ENCODE assay signal across 27 mouse cellular contexts in the genomic region with DNA sequence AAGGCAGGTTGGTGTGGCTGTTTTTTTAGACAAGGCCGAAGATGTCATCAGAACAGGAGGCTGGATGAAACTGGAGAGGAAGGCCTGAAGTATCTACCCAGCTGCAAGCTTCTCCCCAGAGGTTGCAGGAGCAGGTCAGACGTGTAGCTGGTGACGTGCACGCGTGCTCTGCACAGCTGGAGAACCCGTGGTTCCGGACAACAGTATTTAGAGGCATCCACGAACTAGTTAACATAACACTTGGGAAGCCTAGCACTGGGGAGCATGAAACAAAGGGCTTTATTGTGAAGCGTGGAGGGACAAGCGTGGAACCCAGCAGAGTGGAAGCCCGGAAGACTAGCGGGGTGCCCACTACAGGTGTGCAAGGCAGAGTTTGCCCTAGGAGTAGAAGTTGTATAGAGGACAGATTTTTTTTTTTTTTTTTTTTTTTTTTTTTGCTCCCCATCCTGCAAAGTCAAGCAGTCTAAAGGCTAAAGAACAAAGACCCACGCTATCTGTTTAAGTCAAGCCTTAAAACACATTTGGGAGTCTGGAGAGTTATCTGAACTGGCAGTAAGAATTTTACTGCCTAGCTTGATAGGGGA. TPM values are rescaled to one million over a fixed set of nuclear protein-coding genes. Genes with fewer than 3 reads are reported as not detected.
DNase-seq lines count a peak whose midpoint lies in the region; ATAC-seq and TF ChIP-seq lines count a peak whose summit lies in the region.
"Had no signal": no experiment of that assay in that cellular context is flagged by ENCODE, and none has a peak within 500 bp of the region (broad histone marks: within the 10 kb centered on the region; RNA-seq: fewer than 3 reads in every experiment).

No protein-coding gene starts in this region.

- no peaks in the 10 kb centered on the region for H3K36me3 ChIP-seq in heart, embryonic 10.5 days
- H3K36me3 ChIP-seq in liver, postnatal 0 days (replicated peaks; ENCODE audit: insufficient read depth, low read length), result no peaks in the 10 kb centered on the region
- H3K36me3 ChIP-seq: embryonic facial prominence, embryonic 10.5 days; hindbrain, embryonic 10.5 days; liver, embryonic 15.5 days; midbrain, embryonic 12.5 days; neural tube, embryonic 13.5 days had no signal

- WGBS in heart, embryonic 10.5 days, result 39% methylated on average over 13 of the region's 13 CpGs
- 49% methylated on average over 13 of the region's 13 CpGs for WGBS in liver, postnatal 0 days (ENCODE audit: insufficient replicate concordance)

- H3K9me3 ChIP-seq in heart, embryonic 10.5 days, result no peaks in the 10 kb centered on the region
- no peaks in the 10 kb centered on the region for H3K9me3 ChIP-seq in liver, postnatal 0 days (ENCODE audit: low read length)
- H3K9me3 ChIP-seq: embryonic facial prominence, embryonic 10.5 days; hindbrain, embryonic 10.5 days; liver, embryonic 15.5 days; midbrain, embryonic 12.5 days; neural tube, embryonic 13.5 days had no signal

- no peak for DNase-seq in heart, embryonic 10.5 days (ENCODE audit: low spot score)
- no peak for DNase-seq in heart, postnatal 25 days (ENCODE audit: low spot score)
- DNase-seq in retina, postnatal 1 day, result peak; percentile 43
- DNase-seq in retina, embryonic 14.5 days (ENCODE audit: low spot score), result no peak
- peak; percentile 94 for DNase-seq in ZHBTc4 (ENCODE audit: low read depth, low spot score)
- no peak for DNase-seq in urinary bladder, postnatal 10 days (ENCODE audit: low spot score)
- no peak for DNase-seq in liver, postnatal 0 days
- DNase-seq: adrenal gland, adult 2 months; B cell, adult 2 months; cerebellum, adult 11-12 months; cerebellum, postnatal 25 days; forebrain, postnatal 0 days; gastrocnemius, postnatal 25 days; heart, adult 2 months; kidney, postnatal 25 days; layer of hippocampus, postnatal 36 days; lung, postnatal 10 days; thymus, adult 2 months; thymus, postnatal 4 days had no signal

- no peak for TF ChIP-seq CTCF in liver, postnatal 0 days (IDR thresholded peaks at IDR 0.05; ENCODE audit: low read depth)

- no peak overlapping the region for H3K9ac ChIP-seq in liver, postnatal 0 days (replicated peaks)
- H3K9ac ChIP-seq: forebrain, postnatal 0 days; liver, embryonic 15.5 days; midbrain, embryonic 12.5 days; neural tube, embryonic 13.5 days had no signal

- H3K27me3 ChIP-seq in heart, embryonic 10.5 days (ENCODE audit: insufficient read depth, poor library complexity, severe bottlenecking), result peaks cover 32% of the 10 kb centered on the region; the same call in 1 of the 2 replicates
- peaks cover 37% of the 10 kb centered on the region for H3K27me3 ChIP-seq in liver, postnatal 0 days (ENCODE audit: insufficient read depth, low read length)

- intact Hi-C loops in heart, postnatal 25 days (cut with DNase I), result no loop called here

- H3K4me2 ChIP-seq in liver, postnatal 0 days (ENCODE audit: low read depth, low read length), result no peak overlapping the region
- H3K4me2 ChIP-seq: liver, embryonic 15.5 days; midbrain, embryonic 12.5 days; neural tube, embryonic 13.5 days had no signal

- no peak overlapping the region for H3K4me3 ChIP-seq in heart, embryonic 10.5 days
- no peak overlapping the region for H3K4me3 ChIP-seq in liver, postnatal 0 days (ENCODE audit: low read depth, low read length)
- H3K4me3 ChIP-seq: embryonic facial prominence, embryonic 10.5 days; heart, adult 2 months; hindbrain, embryonic 10.5 days; liver, embryonic 15.5 days; midbrain, embryonic 12.5 days; neural tube, embryonic 13.5 days had no signal

- TF ChIP-seq EP300 in liver, postnatal 0 days (IDR thresholded peaks at IDR 0.05; ENCODE audit: low read depth), result no peak

- H3K4me1 ChIP-seq in heart, embryonic 10.5 days, result peaks cover 13% of the 10 kb centered on the region
- 0 out of 2 replicates have a peak, but pooled peaks cover 4% of the 10 kb centered on the region for H3K4me1 ChIP-seq in liver, postnatal 0 days (ENCODE audit: insufficient read depth)

- no peak for ATAC-seq in liver, postnatal 0 days
- ATAC-seq: forebrain, postnatal 0 days; hindbrain, postnatal 0 days; intestine, embryonic 16.5 days had no signal

- 0 out of 2 replicates have a peak overlapping the region, but pooled peaks have one; percentile 10 for H3K27ac ChIP-seq in heart, embryonic 10.5 days
- H3K27ac ChIP-seq in liver, postnatal 0 days (ENCODE audit: low read depth), result no peak overlapping the region
- H3K27ac ChIP-seq: embryonic facial prominence, embryonic 10.5 days; heart, adult 2 months; hindbrain, embryonic 10.5 days; hindbrain, postnatal 0 days; liver, embryonic 15.5 days; midbrain, embryonic 12.5 days; neural tube, embryonic 13.5 days; stomach, postnatal 0 days had no signal

RNA-seq across cellular contexts. Expression of gene Lef1, which starts 8.0 kb away (rescaled TPM):
- 22.2 and 29.3 TPM in 2 replicates for polyA plus RNA-seq in heart, embryonic 10.5 days (2016; fragmentation: Nextera tagmentation; extraction: Ambion mirVana)
- total RNA-seq in heart, postnatal 25 days (2021), result under 1 TPM; 0.29 to 0.45 TPM
- 2.0 and 2.2 TPM in 2 replicates for polyA plus RNA-seq in liver, postnatal 0 days (2015; fragmentation: Nextera tagmentation; extraction: Ambion mirVana)

Comparison
In these comparisons a context has a peak if more than half of its experiments do, and no peak if none do; other contexts are left out.
1. DNase-seq: peak in retina, postnatal 1 day (single experiment) and ZHBTc4 (single experiment); none in heart, embryonic 10.5 days (single experiment), heart, postnatal 25 days (single experiment), retina, embryonic 14.5 days (single experiment), urinary bladder, postnatal 10 days (single experiment) and liver, postnatal 0 days (single experiment).